Mouse (Mus musculus) cerebellum, adult 11 months (tissue): ENCODE results near the gene Dock4.

Source experiments
- DNase-seq: peaks from one replicate; pipeline ENCODE4 v3.0.0; 2022

The Dock4 gene

DNA sequence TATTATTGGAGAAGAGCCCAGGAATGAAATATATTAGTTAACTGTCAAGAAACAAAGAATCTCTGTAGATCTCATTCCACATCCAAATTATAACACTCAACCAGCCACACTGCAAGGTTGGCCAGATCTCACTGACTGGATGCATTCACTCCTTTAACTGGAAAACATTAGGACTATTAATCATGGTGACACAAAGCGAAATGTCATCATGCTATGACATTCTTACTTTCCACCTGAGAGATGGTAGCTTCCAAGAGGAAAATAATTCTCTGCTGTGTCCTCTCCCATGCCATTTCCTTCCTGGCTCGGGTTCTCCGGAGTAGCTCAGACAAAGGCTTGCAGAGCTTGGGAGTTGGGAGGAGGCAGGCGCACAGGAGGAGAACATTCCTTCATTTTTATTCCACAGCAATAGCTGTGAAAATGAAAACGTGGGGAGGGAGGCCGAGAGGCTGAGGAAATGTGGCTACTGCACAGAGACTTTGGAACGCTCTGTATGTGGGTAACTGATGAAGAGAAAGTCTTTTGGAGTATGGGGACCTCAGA, 17.0 kb downstream of the Dock4 start:
- DNase-seq = no peak

DNA sequence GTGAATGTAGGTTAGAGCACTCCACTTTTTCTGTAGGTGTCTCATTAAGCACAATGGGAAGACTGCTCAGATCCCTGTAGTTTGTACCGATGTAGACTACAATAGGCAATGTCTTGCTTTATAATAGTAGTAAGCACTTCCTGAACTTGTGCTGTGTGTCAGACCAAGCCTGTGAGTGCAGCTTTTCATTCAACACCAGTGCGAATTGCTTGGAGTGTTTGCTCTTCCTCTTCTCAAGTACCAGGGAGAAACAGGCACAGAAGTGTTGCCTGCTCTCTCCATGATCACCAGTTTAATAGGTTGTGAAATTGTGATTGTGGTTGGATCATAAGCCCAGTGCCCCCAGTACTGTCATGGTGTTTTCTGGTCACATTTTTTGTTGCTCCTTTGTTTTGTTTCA, 18.1 kb downstream of the Dock4 start:
- no peak for DNase-seq

DNA sequence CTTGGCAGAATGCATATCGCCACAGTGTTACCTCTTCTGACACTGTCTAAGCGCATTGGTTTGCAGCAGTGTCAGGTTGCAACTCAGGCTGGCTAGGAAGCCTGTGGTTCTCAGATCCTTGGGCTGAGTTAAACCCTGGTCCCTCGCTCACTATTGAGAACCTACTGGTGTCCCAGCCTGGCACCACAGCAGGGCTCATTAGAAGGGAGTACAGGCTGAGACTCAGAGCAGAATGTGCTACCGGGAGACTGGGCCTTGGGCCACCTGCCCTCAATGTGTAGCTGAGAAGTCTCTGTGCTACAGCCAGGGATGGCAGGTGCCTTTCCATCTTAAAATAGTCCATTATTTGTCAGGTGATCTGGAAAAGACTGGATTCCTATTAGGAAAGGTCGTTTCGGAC, 18.5 kb downstream of the Dock4 start:
- peak; percentile 89 for DNase-seq

DNA sequence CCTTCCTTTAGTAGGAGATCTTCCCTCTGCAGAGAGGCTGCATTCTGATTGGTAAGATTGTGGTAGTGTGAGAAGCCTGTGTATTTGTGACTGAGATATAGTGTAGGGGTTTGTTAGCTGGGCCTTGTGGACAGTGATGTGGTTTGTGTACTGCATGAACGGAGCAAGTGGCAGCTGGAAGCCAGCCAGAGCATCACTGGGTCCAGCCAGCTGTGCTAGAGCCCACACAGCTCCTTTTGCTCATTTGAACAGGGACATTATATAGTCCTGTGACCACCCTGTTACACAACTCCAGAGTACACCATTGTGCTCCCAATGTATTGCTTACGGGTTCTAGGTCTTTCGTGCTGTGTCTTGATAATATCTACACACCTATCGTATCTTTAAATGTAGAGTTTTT, 22.5 kb downstream of the Dock4 start:
- no peak for DNase-seq

DNA sequence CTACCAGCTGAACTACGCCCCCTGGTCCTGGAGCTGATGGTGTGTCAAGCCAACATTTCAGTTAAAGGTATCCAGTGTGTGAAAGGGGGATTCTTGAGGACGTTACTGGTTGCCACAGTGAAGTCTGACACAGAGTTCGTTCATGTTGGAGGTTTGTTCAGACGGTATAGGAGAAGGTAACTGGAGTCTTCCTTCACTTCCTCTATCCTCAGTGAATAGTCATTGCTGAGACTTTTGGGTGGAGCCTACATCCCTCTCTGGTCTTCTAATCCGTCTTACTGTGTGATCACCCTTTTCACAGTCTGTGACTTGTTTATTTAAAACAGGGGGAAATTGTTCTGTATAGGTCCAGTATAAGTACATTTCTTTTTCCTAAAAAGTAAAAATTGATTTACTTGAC, 23.3 kb downstream of the Dock4 start:
- DNase-seq = no peak

DNA sequence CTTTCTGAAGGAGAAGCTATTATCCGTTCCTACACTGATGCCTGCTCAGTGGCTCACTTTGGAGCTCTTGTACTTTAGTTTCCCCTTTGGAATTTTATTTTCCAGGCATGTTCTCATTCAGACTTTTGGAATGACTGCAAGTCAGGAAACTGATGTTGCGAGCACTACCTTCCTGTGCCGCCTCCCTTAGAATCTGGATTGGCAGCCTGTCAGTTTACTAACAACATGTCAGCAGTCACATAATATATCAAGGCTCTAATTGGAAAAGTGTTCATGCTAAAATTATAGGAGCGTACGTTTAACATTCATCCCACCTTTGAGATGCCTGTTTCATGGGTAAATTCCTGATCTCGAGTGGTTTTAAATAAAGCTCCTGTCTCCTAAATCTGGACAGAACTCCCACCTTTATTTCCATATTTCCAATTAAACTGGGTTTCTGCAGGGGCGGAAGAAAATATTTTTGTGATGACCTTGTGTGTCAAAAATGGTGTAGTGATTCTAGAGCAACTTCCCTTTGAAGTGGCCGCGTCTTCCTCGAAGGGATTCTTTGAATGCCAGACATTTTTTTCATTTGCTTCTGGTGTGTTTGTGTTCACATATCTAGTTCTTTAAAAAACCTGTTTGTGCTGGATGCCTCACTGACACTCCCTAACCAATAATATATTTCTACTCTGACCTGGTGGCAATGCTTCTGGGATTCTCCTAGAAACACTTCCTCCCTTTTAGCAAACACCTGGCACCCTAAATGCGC, 26.1 kb downstream of the Dock4 start:
- no peak for DNase-seq

DNA sequence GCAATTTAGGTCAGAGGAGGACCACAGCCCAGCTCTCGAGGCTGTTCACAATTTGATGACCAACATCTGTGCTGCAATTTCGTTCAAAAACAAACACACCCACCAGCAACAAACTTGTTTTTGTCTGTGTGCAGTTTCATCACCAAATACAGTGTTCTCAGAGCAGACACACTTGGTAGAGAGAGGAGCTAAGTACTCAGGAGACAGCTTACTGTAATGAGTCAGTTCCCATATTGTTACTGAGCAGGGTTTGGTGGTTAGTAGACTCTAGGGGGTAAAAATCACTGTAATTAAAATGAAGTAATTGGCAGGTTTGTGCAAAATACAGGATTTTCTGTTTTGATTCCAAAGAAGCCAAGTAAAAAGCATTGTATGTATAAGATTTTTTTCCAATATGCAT, 28.0 kb downstream of the Dock4 start:
- DNase-seq = no peak

DNA sequence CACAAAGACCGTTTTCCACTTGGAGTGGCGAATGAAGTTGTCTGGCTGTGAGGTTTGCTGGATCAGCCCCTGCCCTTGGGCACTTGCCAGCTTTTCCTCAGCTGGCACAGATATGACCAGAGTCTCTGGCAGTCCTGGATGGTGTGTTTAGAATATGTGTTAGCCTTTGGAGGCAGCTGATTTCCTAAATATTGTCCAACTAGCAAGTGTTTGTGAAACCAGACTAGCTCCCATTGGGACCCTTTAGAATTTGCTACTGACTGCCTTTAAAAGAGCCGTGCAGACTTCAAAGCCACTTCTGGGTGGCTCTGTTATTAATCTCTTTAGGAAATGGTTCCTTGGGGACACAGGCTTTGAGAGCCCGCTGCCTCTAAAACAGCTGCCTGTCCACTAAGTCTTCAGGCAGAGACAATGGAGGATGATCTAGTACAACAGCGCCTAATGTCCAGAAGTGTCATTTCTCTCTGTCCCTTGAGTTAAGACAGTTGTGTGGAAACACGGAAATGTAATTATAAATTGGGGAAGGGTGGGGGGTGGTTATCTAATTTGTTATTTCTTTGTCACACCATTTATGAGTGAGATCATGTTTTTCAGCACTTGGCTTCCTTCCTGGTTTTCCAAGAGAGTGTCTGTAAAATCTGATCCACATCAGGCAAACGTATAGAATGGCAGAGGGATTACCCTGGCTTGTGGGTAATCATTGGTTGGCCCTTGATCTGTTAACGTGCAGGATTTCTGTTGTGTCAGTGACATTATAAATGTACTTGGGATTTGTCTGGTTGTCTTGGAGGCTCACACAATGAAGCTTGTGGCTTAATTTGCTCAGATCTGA, 32.1 kb downstream of the Dock4 start:
- no peak for DNase-seq

DNA sequence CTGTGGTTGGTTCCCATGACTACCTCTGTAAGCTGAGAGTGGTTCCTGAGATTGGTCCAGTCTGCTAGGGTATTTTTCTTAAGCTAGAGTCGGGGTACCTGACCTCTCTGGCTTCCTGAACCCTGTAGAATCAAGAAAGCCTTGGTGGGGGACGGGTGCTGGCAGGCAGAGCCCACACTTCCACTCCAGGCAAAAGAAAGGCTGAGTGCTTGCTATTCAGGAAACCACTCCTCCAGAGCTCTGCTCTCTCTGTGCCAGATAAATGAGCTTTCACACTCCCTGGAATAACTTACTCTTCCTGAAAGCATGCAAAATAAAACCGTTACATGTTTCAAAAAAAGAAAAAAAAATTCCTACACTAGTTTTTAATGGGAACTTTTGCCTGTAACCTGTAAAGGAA, 38.5 kb downstream of the Dock4 start:
- DNase-seq = no peak

DNA sequence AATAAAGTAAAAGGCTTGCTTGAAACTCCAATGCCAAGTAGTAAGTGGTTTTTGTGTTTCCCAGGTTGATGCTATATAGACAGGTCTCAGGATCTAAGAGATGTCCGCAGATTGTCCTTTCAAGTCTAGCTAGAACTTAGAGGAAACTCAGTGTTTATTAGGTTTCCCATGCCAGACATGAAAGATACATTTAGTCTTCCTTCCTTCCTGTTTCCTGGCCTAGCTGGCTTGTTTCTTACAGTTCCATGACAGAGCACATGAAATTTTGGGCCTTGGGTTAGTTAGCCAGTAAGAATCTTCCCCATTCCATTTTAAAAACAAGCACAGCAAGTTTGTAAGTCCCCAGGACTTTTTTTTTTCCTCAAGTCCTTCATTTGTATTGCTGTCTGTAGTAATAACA, 39.5 kb downstream of the Dock4 start:
- no peak for DNase-seq

DNA sequence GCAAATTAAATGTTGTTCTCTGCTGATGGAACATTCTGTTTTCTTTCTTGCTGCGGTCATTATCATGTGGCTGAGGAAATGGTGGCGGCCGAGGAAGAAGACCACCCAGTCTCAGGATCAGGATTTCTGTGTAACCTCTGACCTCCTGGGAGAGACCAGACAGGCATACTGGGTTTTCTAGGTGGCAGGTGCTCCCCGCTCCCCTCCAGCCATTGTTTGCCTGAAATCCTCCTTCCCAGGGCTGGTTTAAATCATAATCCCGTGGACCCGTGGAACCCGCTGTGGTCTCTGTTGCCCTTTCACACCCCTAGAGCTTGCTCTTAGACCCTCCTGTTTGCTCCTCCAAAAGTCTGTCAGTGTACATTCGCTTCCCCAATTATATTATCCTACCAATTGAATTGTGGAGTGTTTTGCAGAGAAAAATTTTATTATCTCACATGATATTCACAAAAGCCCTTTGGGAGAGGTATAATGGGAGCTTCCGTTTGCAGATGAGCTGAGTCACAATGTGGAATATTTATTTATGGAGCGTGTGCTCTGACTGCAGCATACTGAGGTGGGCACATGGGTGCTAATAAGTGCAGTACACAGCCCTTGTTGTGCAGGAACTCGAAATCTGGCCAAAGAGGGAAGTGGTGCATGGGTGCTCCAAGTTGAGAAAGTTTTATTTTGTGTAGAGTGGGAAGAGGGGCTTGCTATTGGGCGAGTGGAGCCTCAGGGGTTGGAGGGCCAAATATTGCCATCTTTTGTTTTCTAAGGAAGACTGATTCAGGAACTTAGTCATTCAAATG, 40.5 kb downstream of the Dock4 start:
- DNase-seq = no peak

DNA sequence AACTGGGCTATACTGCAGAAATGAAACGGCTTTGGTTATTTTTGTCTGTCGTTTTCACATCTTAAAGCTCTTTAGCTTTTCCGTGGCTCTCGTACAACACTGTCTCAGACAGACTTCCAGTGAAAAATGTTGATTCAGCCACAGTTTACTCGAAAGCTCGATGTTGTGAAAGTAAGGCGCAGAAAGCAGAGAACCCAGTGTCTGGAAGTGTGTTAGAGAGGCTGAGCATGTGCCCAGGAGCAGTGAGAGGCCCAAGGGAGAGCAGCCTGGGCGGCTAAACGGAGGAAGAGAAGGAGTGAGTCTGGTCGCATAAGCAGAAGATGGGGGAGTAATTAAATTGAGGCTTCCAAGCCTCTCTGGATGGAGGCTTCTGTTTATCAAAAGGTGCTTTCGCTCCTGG, 50.6 kb downstream of the Dock4 start:
- no peak for DNase-seq

DNA sequence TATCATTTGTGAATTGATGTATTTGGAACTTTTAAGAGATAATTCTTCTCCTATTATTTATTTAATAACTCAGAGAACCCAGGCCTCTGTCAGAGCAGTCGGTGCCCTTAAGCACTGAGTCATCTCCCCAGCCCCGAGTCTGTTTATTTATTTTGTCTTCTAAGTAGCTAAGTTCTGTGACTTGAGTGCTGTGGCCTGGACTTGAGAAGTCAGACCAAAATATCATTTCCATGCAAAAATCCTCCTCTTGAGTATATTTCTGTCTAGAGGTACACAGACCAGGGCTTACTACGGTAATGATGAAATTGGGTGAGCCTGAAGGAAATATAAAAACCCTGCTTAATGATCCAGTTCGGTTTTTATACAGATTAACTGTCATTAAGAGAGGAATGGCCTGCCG, 52.1 kb downstream of the Dock4 start:
- no peak for DNase-seq

DNA sequence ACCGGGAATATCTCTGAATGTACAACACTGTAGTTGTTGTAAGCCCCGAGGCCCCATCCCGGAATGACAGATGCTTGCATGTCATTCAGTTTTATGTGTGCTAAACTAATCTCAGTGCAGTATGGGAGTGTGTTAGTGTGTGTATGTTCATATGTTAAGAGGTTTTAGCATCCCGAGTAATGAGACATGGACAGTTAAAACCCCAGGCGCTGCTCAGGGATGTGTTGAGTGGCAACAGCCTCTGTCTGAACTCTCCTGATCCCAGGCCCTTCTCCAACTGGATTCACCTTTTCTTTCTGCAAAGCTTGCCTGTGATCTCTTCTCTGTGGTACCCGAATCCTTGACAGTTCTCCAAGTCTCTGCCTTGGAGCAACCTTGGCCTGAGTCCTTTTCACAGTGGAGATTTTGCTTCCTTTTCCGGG, 52.5 kb downstream of the Dock4 start:
- peak; percentile 42 for DNase-seq

DNA sequence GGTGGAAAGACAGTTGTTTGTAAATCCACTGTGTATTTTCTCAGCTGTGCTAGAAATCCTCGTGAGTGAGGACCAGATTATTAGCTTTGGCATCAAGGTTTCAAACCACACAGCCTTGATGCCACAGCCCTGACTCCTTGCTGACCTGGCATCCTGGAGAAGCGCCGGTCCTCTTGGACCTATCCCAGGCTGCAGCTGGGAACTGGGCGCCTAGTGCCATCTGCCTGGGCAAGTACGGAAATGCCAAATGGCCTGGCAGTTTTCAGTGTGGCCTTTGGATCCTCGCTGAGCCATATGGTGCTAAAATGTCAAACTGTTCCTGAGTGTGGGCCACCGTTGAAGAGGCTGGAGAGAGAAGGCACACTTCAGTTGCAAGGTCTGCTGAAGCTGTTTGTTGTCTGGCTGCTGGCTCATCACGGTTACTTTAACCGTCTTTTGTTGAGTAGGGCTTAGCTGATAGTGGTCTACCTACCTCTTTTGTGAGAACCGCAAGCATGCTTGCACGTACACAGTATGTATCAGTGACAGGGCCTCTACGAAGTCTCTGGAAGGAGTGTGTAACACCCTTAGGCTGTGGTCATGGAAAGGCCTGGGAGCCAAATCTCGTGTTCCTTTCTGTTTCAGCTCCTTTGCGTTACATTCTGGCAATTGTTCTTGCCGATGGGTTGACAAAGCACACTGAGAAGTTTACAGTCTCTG, 53.3 kb downstream of the Dock4 start:
- DNase-seq = peak; percentile 98

DNA sequence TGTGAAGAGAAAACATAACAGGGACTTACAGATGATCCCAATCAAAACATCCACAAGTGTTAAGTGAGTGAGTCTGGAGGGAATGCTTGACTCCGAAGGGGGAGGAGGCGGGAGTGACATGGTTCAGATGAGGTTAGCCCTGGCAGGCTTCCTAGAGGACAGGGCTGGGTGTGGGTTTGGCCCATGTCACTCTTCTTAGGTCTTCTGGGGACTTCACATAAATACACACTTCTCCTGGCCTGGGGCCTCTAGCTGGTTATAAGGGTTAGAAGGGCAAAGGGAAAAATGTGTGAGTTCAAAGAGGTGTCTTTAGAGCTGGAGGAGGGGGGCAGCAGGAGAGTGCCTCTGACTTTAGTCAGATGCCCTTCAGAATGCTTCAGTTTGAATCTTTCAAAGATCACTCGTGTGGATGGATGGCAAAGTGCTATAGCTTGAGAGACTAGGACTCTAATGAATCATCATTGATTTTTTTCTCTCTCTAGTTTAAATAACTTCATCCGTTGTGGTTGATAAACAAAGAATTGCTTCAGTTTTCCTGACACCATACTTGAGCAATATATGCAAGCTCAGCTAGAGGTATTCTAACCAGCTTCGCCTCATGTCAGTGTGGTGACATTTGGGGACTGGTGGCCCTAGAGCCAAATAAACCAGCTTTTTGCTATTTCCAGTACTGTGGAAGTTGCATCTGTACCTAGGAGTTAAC, 54.0 kb downstream of the Dock4 start:
- DNase-seq = peak; percentile 56

DNA sequence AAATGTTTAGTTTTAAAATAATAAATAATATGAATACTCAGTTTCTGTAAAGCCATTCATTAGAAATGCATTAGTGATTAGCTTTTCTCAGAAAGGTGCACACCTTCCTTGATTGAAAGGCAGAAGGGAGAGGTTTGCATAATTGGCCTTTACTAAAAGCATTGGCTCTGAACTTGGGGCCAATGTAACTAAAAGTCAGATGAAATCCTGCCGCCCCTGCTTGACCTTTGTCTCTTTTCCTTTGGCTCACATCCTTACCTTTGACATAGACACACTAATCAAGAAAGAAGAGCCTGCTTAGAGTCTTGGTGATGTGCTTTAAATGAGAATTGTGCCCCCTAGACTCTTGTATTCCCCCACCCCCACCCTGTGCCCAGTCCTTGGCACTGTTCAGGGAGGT, 55.4 kb downstream of the Dock4 start:
- no peak for DNase-seq

DNA sequence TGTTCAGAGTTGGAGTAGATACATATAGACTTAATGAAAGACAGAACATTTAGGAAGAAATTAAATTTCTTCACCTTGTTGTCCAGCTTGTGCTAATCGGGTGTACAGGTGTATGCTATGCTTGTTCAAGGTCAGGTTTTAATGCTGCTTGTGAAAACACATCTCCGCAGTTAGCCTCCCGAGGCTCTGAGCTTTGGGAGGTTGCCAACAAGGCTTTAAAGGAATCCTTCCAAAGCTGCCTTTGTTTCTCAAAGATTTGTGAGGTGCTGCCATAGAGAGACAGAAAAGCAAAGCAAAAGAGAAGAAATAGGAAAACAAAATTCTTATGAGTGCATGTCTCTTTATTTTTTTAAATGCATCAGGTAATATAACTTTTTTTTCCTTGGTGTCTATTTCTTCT, 57.8 kb downstream of the Dock4 start:
- DNase-seq = no peak

DNA sequence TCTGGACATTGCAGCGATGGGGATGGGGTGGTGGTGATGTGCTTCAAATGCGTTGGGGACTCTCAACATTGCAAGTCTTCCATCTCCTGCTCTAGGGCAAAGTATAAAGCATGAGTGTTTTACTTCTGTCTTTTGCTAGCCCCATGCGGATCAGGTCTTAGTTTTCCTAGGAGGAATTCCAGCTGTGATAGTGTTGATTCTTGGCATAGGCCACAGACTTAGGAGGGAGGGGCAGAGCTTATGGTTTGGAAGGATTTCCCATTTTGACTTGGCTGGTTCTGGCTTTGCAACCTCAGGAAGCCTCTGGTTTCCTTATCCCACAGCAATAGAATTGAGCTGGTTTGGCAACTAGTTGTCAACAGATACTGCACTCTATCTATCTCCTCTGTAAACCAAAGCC, 58.9 kb downstream of the Dock4 start:
- DNase-seq = no peak

DNA sequence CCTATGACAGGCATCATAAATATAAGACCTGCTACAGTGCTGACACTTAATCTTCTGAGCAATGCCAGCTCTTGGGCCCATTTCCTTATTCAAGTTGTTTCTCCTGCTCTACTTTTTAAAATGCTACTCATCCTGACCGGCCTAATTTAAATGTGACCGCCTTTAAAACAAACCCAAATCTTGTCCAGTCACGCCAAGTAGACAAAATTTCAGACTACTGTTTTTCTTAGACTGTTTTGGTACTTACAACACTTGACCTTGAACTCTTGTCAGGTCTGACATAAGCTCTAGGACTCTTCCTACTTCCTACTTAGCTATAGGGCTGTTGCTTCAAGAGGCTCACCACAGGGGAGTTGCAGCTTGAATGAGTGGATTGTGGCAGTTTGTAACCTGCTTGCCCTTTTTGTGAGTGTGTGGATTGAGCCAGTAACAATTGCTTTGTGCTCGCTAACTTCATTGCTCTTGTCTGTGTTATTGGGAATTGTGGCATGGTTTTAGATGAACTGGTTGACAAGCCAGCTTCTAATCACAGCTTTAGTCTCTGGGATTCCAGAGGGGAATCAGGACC, 62.2 kb downstream of the Dock4 start:
- DNase-seq = no peak

DNA sequence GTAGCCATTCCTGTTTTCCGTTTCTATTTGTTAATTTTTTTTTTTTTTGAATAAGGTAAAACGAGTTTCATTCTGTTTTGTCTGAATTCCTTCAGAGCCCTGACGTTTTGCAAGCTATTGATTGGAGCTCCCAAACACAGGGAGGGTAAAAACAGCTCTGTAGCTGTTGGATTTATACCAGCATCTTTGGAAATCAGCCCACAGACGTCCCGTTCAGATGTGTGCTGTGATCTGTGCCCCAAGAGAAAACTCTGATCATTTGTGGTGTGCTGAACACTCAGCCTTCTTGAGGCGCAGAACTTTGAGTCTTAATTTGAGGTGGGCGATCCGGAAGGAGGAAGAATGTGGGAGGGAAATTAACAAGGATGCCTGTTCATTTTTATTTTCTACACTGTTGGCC, 62.7 kb downstream of the Dock4 start:
- no peak for DNase-seq
